ENCODE assay signal across 8 mouse cellular contexts in the genomic region with DNA sequence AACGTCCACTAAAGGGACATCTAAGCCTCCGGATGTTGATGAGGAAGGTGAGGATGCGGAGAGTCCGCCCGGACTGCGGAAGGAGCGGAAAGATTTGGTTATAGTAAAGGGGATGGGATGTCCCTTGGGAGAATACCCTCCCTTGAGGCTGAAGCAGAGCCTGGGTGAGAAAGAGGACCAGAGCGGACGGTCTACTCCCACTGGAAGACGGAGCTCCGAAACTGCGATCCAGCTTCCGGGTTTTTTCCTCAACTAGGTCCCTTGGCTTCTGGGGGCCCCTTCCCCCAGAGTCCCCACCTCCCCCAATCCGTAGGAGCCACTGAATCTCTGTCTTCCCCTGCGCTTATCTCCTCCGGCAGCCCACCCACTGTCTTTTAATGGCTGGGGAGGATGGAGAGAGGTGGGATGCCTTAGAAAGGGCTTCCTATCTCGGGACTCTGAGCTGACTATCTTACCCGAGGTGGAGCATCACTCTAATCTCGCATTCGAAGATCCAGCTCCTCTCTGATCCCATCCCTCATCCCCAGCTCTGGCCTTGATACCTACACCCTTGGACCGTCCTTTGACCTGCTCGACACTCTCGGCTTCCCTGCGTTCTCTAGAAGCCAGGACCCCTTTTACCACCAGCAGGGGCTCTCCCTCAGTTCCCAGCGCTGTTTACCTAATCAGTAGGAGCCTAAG. TPM values are rescaled to one million over a fixed set of nuclear protein-coding genes. Genes with fewer than 3 reads are reported as not detected.
DNase-seq lines count a peak whose midpoint lies in the region; ATAC-seq and TF ChIP-seq lines count a peak whose summit lies in the region.

No protein-coding gene starts in this region.

- peaks cover 19% of the 10 kb centered on the region for H3K4me1 ChIP-seq in forebrain, postnatal 0 days (ENCODE audit: insufficient read depth)
- H3K4me1 ChIP-seq in lung, embryonic 14.5 days (ENCODE audit: insufficient read depth), result peaks cover 17% of the 10 kb centered on the region

- H3K4me3 ChIP-seq in forebrain, postnatal 0 days (ENCODE audit: low read depth, low read length), result peak overlapping the region; percentile 90
- H3K4me3 ChIP-seq in lung, embryonic 14.5 days (ENCODE audit: low read depth, low read length), result peak overlapping the region; percentile 83

- peak; percentile 76 for DNase-seq in cerebellum, adult 11-12 months
- peak; percentile 91 for DNase-seq in forebrain, postnatal 0 days
- DNase-seq in heart, postnatal 4 days, result peak; percentile 50
- DNase-seq in layer of hippocampus, adult 8-10 months (ENCODE audit: low spot score in 2 of 2), result peak; percentile 69 to 74
- DNase-seq in lung, embryonic 14.5 days, result peak; percentile 86
- peak; percentile 26 for DNase-seq in ovary, adult 18-20 months (ENCODE audit: low spot score)
- DNase-seq in thymus, postnatal 36 days, result peak; percentile 23 to 27

- peak; percentile 43; the same call in 1 of the 2 replicates for TF ChIP-seq CTCF in forebrain, postnatal 0 days (IDR thresholded peaks at IDR 0.05; ENCODE audit: low read depth)
- peak; percentile 40 for TF ChIP-seq CTCF in lung, embryonic 14.5 days (IDR thresholded peaks at IDR 0.05; ENCODE audit: low read depth)

- 1% methylated on average over 25 of the region's 25 CpGs for WGBS in forebrain, postnatal 0 days
- under 1% methylated on average over 25 of the region's 25 CpGs for WGBS in lung, embryonic 14.5 days

- peak overlapping the region; percentile 73 for H3K4me2 ChIP-seq in forebrain, postnatal 0 days (ENCODE audit: low read depth)
- peak overlapping the region; percentile 87 for H3K4me2 ChIP-seq in lung, embryonic 14.5 days

- no peaks in the 10 kb centered on the region for H3K27me3 ChIP-seq in forebrain, postnatal 0 days (ENCODE audit: insufficient read depth, low read length)
- no peaks in the 10 kb centered on the region for H3K27me3 ChIP-seq in lung, embryonic 14.5 days (ENCODE audit: insufficient read depth, low read length)

- peak overlapping the region; percentile 89 for H3K27ac ChIP-seq in forebrain, postnatal 0 days (ENCODE audit: low read depth, low read length)
- H3K27ac ChIP-seq in lung, embryonic 14.5 days (ENCODE audit: low read depth), result peak overlapping the region; percentile 84; the same call in 1 of the 2 replicates

- H3K9ac ChIP-seq in forebrain, postnatal 0 days, result peak overlapping the region; percentile 95
- peak overlapping the region; percentile 1 for H3K9ac ChIP-seq in lung, embryonic 14.5 days

- no peaks in the 10 kb centered on the region for H3K36me3 ChIP-seq in forebrain, postnatal 0 days (ENCODE audit: insufficient read depth)
- no peaks in the 10 kb centered on the region for H3K36me3 ChIP-seq in lung, embryonic 14.5 days (ENCODE audit: insufficient read depth)

- peak; percentile 6 for ATAC-seq in CD4-positive, CD25-positive, alpha-beta regulatory T cell, adult 4 months
- ATAC-seq in forebrain, postnatal 0 days, result peak; percentile 11
- peak; percentile 16; the same call in 1 of the 2 replicates for ATAC-seq in lung, embryonic 14.5 days (ENCODE audit: insufficient read depth)

- no peaks in the 10 kb centered on the region for H3K9me3 ChIP-seq in forebrain, postnatal 0 days (ENCODE audit: low read length)
- H3K9me3 ChIP-seq in lung, embryonic 14.5 days (ENCODE audit: low read depth, low read length), result no peaks in the 10 kb centered on the region

RNA-seq across cellular contexts. Expression of a gene that starts 1.0 kb away (rescaled TPM):
- polyA plus RNA-seq in CD4-positive, CD25-positive, alpha-beta regulatory T cell, adult 4 months (2017; shearing (Covaris generic)), result under 1 TPM in 1 of 2 experiments, not detected in 1; 0.32 TPM
- 108 and 112 TPM in 2 replicates for total RNA-seq in forebrain, postnatal 0 days (2014; rRNA removed)
- polyA plus RNA-seq in forebrain, postnatal 0 days (2015; fragmentation: Nextera tagmentation; extraction: Ambion mirVana), result 13.2 and 16.7 TPM in 2 replicates
- total RNA-seq in heart, postnatal 4 days (2021), result 10 to 100 TPM; 28.8 to 30.2 TPM
- 100 to 1,000 TPM; 127 to 150 (median 138) TPM for total RNA-seq in layer of hippocampus, adult 8-10 months (2022)
- 8.7 and 9.9 TPM in 2 replicates for polyA plus RNA-seq in lung, embryonic 14.5 days (2014; fragmentation: Nextera tagmentation; extraction: Ambion mirVana)

Comparison
In these comparisons a context has a peak if more than half of its experiments do, and no peak if none do; other contexts are left out.
1. Peak in every context shown above with its lines: DNase-seq, ATAC-seq, H3K4me3 ChIP-seq and H3K27ac ChIP-seq.
2. DNase-seq: peak in every context shown above with its lines; median percentile 91 in forebrain, postnatal 0 days; 86 in lung, embryonic 14.5 days; 76 in cerebellum, adult 11-12 months; 72 in layer of hippocampus, adult 8-10 months; 50 in heart, postnatal 4 days; 26 in ovary, adult 18-20 months; 25 in thymus, postnatal 36 days.